Mouse (Mus musculus): ENCODE results near the gene Kcng1. TPM values are rescaled to one million over a fixed set of nuclear protein-coding genes. Genes with fewer than 3 reads are reported as not detected.

The Kcng1 gene
- total and polyA plus RNA-seq, 2 experiments from 2014 or later, result 0.20 TPM; not detected in 1

- Histone ChIP-seq H3K4me3 (ENCODE audit: low read depth, low read length) (no peak overlapping the region), H3K9me3 (replicated peaks; ENCODE audit: control insufficient read depth, low read length) (no peaks in the 10 kb centered on the region), H3K27ac (ENCODE audit: low read depth) (no peak overlapping the region), H3K27me3 (ENCODE audit: control insufficient read depth, insufficient read depth, low read length) (peaks cover 45% of the 10 kb centered on the region), H3K4me2 (ENCODE audit: low read depth, low read length) (no peak overlapping the region), H3K9ac (replicated peaks; ENCODE audit: low read depth, low read length) (no peak overlapping the region), H3K4me1 (ENCODE audit: control insufficient read depth, insufficient read depth) (no peaks in the 10 kb centered on the region), H3K36me3 (replicated peaks; ENCODE audit: control insufficient read depth, insufficient read depth, low read length) (no peaks in the 10 kb centered on the region)
- no peak for ATAC-seq (ENCODE audit: insufficient read depth, low read depth)
- DNase-seq (ENCODE audit: low spot score), result no peak
- TF ChIP-seq CTCF (IDR thresholded peaks at IDR 0.05; ENCODE audit: low read depth), result no peak
- no peak for TF ChIP-seq EP300 (IDR thresholded peaks at IDR 0.05; ENCODE audit: low read depth)
- WGBS, result 84% methylated on average over 3 of the region's 3 CpGs
Observed at GRCm38 (mm10) chr2:168260124-168260523, 21.4 kb downstream of the Kcng1 start.

DNA sequence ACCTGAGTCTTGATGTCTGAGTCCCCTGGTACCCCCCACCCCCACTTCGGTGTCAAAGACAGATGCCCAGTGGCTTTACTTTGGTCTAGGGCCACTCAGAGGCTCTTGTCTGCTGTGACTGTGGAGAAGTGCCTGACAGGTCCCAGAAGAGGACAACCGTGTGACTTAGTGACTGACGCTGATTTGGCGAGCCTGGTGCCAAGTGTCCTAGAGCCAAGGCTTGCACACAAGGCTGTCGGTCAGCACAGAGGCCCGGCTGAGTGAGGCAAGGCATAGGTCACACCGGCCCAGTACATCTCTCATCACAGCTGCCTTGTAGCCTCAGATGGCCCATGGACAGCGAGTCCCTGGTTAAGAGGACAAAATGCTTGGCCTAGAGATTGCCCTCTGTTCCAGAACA, 22.5 kb downstream of the Kcng1 start:
- Histone ChIP-seq H3K27ac (ENCODE audit: low read depth) (no peak overlapping the region), H3K4me3 (ENCODE audit: low read depth, low read length) (no peak overlapping the region), H3K9me3 (replicated peaks; ENCODE audit: control insufficient read depth, low read length) (no peaks in the 10 kb centered on the region), H3K9ac (replicated peaks; ENCODE audit: low read depth, low read length) (no peak overlapping the region), H3K36me3 (replicated peaks; ENCODE audit: control insufficient read depth, insufficient read depth, low read length) (no peaks in the 10 kb centered on the region), H3K27me3 (ENCODE audit: control insufficient read depth, insufficient read depth, low read length) (peaks cover 50% of the 10 kb centered on the region), H3K4me2 (ENCODE audit: low read depth, low read length) (no peak overlapping the region), H3K4me1 (ENCODE audit: control insufficient read depth, insufficient read depth) (no peaks in the 10 kb centered on the region)
- WGBS, result 66% methylated on average over 8 of the region's 8 CpGs
- TF ChIP-seq CTCF (IDR thresholded peaks at IDR 0.05; ENCODE audit: low read depth) (no peak), EP300 (IDR thresholded peaks at IDR 0.05; ENCODE audit: low read depth) (no peak)
- ATAC-seq (ENCODE audit: insufficient read depth, low read depth) (no peak), DNase-seq (ENCODE audit: low spot score) (no peak)

GRCm38 (mm10) chr2:168257188-168257587, 24.3 kb downstream of the Kcng1 start:
- peaks cover 52% of the 10 kb centered on the region for H3K27me3 ChIP-seq (ENCODE audit: control insufficient read depth, insufficient read depth, low read length)
- WGBS, result 85% methylated on average over 4 of the region's 4 CpGs

DNA sequence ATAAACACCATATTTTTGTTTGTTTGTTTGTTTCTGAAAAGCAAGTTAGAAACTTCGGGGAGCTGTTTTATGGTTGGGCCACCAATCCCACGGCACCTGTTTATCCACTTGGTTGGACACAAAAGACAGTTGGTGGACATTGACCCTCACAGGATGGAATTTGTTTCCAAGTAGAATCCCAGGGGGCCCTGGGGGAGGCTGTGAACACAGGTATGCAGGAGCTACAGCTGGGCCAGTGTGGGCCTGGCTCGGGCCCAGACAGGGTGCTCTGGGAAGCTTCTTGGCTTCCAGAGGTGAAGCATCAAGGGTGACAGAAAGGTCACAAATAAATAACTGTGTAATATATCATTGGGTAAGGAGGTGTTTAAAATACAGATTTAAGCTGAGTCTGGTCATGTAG, 25.0 kb downstream of the Kcng1 start:
- Histone ChIP-seq H3K9me3 (replicated peaks; ENCODE audit: control insufficient read depth, low read length) (no peaks in the 10 kb centered on the region), H3K9ac (replicated peaks; ENCODE audit: low read depth, low read length) (no peak overlapping the region), H3K36me3 (replicated peaks; ENCODE audit: control insufficient read depth, insufficient read depth, low read length) (no peaks in the 10 kb centered on the region), H3K27ac (ENCODE audit: low read depth) (no peak overlapping the region), H3K4me3 (ENCODE audit: low read depth, low read length) (no peak overlapping the region), H3K4me1 (ENCODE audit: control insufficient read depth, insufficient read depth) (no peaks in the 10 kb centered on the region), H3K27me3 (ENCODE audit: control insufficient read depth, insufficient read depth, low read length) (peaks cover 51% of the 10 kb centered on the region), H3K4me2 (ENCODE audit: low read depth, low read length) (no peak overlapping the region)
- WGBS, result 72% methylated on average over 3 of the region's 3 CpGs
- no peak for DNase-seq (ENCODE audit: low spot score)
- ATAC-seq (ENCODE audit: insufficient read depth, low read depth), result no peak
- no peak for TF ChIP-seq CTCF (IDR thresholded peaks at IDR 0.05; ENCODE audit: low read depth)
- TF ChIP-seq EP300 (IDR thresholded peaks at IDR 0.05; ENCODE audit: low read depth), result no peak

More at GRCm38 (mm10) chr2:168257188-168257587, 24.3 kb downstream of the Kcng1 start:
- no peaks in the 10 kb centered on the region for H3K4me1 ChIP-seq (ENCODE audit: control insufficient read depth, insufficient read depth)
- H3K9ac ChIP-seq (replicated peaks; ENCODE audit: low read depth, low read length), result no peak overlapping the region
- TF ChIP-seq EP300 (IDR thresholded peaks at IDR 0.05; ENCODE audit: low read depth) (no peak), CTCF (IDR thresholded peaks at IDR 0.05; ENCODE audit: low read depth) (no peak)
- no peak for ATAC-seq (ENCODE audit: insufficient read depth, low read depth)
- H3K4me3 ChIP-seq (ENCODE audit: low read depth, low read length), result no peak overlapping the region
- DNase-seq (ENCODE audit: low spot score), result no peak
- no peak overlapping the region for H3K4me2 ChIP-seq (ENCODE audit: low read depth, low read length)
- H3K9me3 ChIP-seq (replicated peaks; ENCODE audit: control insufficient read depth, low read length), result no peaks in the 10 kb centered on the region
- no peak overlapping the region for H3K27ac ChIP-seq (ENCODE audit: low read depth)
- H3K36me3 ChIP-seq (replicated peaks; ENCODE audit: control insufficient read depth, insufficient read depth, low read length), result no peaks in the 10 kb centered on the region

GRCm38 (mm10) chr2:168253822-168254221, 27.7 kb downstream of the Kcng1 start:
- DNase-seq (ENCODE audit: low spot score), result no peak
- Histone ChIP-seq H3K4me3 (ENCODE audit: low read depth, low read length) (no peak overlapping the region), H3K27ac (ENCODE audit: low read depth) (no peak overlapping the region), H3K27me3 (ENCODE audit: control insufficient read depth, insufficient read depth, low read length) (peaks cover 41% of the 10 kb centered on the region), H3K9ac (replicated peaks; ENCODE audit: low read depth, low read length) (no peak overlapping the region), H3K36me3 (replicated peaks; ENCODE audit: control insufficient read depth, insufficient read depth, low read length) (no peaks in the 10 kb centered on the region), H3K9me3 (replicated peaks; ENCODE audit: control insufficient read depth, low read length) (no peaks in the 10 kb centered on the region), H3K4me2 (ENCODE audit: low read depth, low read length) (no peak overlapping the region), H3K4me1 (ENCODE audit: control insufficient read depth, insufficient read depth) (no peaks in the 10 kb centered on the region)
- ATAC-seq (ENCODE audit: insufficient read depth, low read depth), result no peak
- 8% methylated on average over 7 of the region's 7 CpGs for WGBS
- TF ChIP-seq CTCF (IDR thresholded peaks at IDR 0.05; ENCODE audit: low read depth) (no peak), EP300 (IDR thresholded peaks at IDR 0.05; ENCODE audit: low read depth) (no peak)

GRCm38 (mm10) chr2:168252639-168253292, 28.8 kb downstream of the Kcng1 start:
- ATAC-seq (ENCODE audit: insufficient read depth, low read depth) (no peak), DNase-seq (ENCODE audit: low spot score) (no peak)
- no peak for TF ChIP-seq EP300 (IDR thresholded peaks at IDR 0.05; ENCODE audit: low read depth)
- TF ChIP-seq CTCF (IDR thresholded peaks at IDR 0.05; ENCODE audit: low read depth), result peak; percentile 47
- Histone ChIP-seq H3K4me3 (ENCODE audit: low read depth, low read length) (no peak overlapping the region), H3K9me3 (replicated peaks; ENCODE audit: control insufficient read depth, low read length) (no peaks in the 10 kb centered on the region), H3K27me3 (ENCODE audit: control insufficient read depth, insufficient read depth, low read length) (peaks cover 41% of the 10 kb centered on the region), H3K36me3 (replicated peaks; ENCODE audit: control insufficient read depth, insufficient read depth, low read length) (no peaks in the 10 kb centered on the region), H3K4me2 (ENCODE audit: low read depth, low read length) (no peak overlapping the region), H3K27ac (ENCODE audit: low read depth) (no peak overlapping the region), H3K9ac (replicated peaks; ENCODE audit: low read depth, low read length) (no peak overlapping the region), H3K4me1 (ENCODE audit: control insufficient read depth, insufficient read depth) (no peaks in the 10 kb centered on the region)
- 11% methylated on average over 16 of the region's 16 CpGs for WGBS

All from heart, postnatal 0 days (tissue).